Mouse (Mus musculus) hindlimb bud, embryonic 11.5 days (tissue): Measurements from ENCODE around the gene Tk2.

Experiments used
- DNase-seq: peaks from one replicate; pipeline ENCODE4 v3.0.0-alpha.2; 2012; ENCODE audit warnings: low read depth, low spot score; ENCODE audit errors: extremely low spot score

The Tk2 gene

GRCm38 (mm10) chr8:104227048-104227447 lies 21.3 kb downstream of the Tk2 start:
- DNase-seq, result no peak

GRCm38 (mm10) chr8:104219806-104220205 lies 28.6 kb downstream of the Tk2 start:
- DNase-seq, result peak; percentile 37

- peak; percentile 8 for DNase-seq
Observed at GRCm38 (mm10) chr8:104219079-104219478, 29.3 kb downstream of the Tk2 start.

GRCm38 (mm10) chr8:104217601-104218000 lies 30.8 kb downstream of the Tk2 start:
- DNase-seq, result no peak

GRCm38 (mm10) chr8:104205292-104205691 lies 43.1 kb downstream of the Tk2 start:
- DNase-seq, result no peak

GRCm38 (mm10) chr8:104202320-104202719 lies 46.0 kb downstream of the Tk2 start:
- no peak for DNase-seq

GRCm38 (mm10) chr8:104201622-104202021 lies 46.7 kb downstream of the Tk2 start:
- no peak for DNase-seq

- no peak for DNase-seq
Observed at GRCm38 (mm10) chr8:104199802-104200201, 48.6 kb downstream of the Tk2 start.

GRCm38 (mm10) chr8:104191496-104191895 lies 56.9 kb downstream of the Tk2 start:
- no peak for DNase-seq

- no peak for DNase-seq
Observed at GRCm38 (mm10) chr8:104190777-104191468, 57.4 kb downstream of the Tk2 start.

GRCm38 (mm10) chr8:104188459-104188858 lies 59.9 kb downstream of the Tk2 start:
- DNase-seq, result no peak

GRCm38 (mm10) chr8:104187622-104188021 lies 60.7 kb downstream of the Tk2 start:
- DNase-seq, result no peak

GRCm38 (mm10) chr8:104186827-104187226 lies 61.5 kb downstream of the Tk2 start:
- DNase-seq, result no peak

- DNase-seq, result no peak
Observed at GRCm38 (mm10) chr8:104184905-104185304, 63.5 kb downstream of the Tk2 start.

- no peak for DNase-seq
Observed at GRCm38 (mm10) chr8:104177054-104177453, 71.3 kb downstream of the Tk2 start.
